Mouse (Mus musculus) lung, embryonic 15.5 days (tissue): ENCODE results near the gene Gm8122. TPM values are rescaled to one million over a fixed set of nuclear protein-coding genes. Genes with fewer than 3 reads are reported as not detected.
"Not testable (repeated sequence)": the region's sequence is repeated elsewhere in the genome, so short reads cannot be mapped to it uniquely, and the experiment has no call there.

Experiments
- ATAC-seq: fragments of 200-750 bp; cut with Nextera tagmentation; 2 replicates; pipeline ENCODE4 v1.8.0; 2017; ENCODE audit warnings: moderate number of reproducible peaks, borderline replicate concordance; ENCODE audit not compliant: low FRiP score, low TSS enrichment; ENCODE audit errors: extremely low read depth
- H3K27ac ChIP-seq: fragments of 300-500 bp; sonication (generic); 2 replicates; pipeline ENCODE4 v1.5.1; 2015; ENCODE audit warnings: moderate library complexity, mild to moderate bottlenecking, inconsistent platforms
- H3K27me3 ChIP-seq: fragments of 300-500 bp; sonication (generic); 2 replicates; pipeline ENCODE4 v1.6.1; 2015; ENCODE audit warnings: inconsistent platforms
- H3K36me3 ChIP-seq: fragments of 300-500 bp; sonication (generic); 2 replicates; pipeline ENCODE4 v1.6.1; 2015; ENCODE audit warnings: inconsistent platforms
- H3K4me1 ChIP-seq: fragments of 300-500 bp; sonication (generic); 2 replicates; pipeline ENCODE4 v1.6.1; 2015; ENCODE audit warnings: inconsistent platforms
- H3K4me2 ChIP-seq: fragments of 300-500 bp; sonication (generic); 2 replicates; pipeline ENCODE4 v1.6.1; 2015; ENCODE audit warnings: inconsistent platforms, mild to moderate bottlenecking, moderate library complexity
- H3K4me3 ChIP-seq: fragments of 300-500 bp; sonication (generic); 2 replicates; pipeline ENCODE4 v1.5.1; 2015; ENCODE audit warnings: mild to moderate bottlenecking, inconsistent platforms
- H3K9ac ChIP-seq: fragments of 300-500 bp; sonication (generic); 2 replicates; pipeline ENCODE4 v1.6.1; 2015; ENCODE audit warnings: inconsistent platforms
- H3K9me3 ChIP-seq: fragments of 300-500 bp; sonication (generic); 2 replicates; pipeline ENCODE4 v1.6.1; 2016; ENCODE audit warnings: inconsistent platforms
- WGBS: fragments of 180-500 bp; shearing (Covaris S2); methylation state at CpG from one replicate; pipeline ENCODE4 v1.1.7; 2015; 5-methylcytosine and 5-hydroxymethylcytosine counted together
- polyA plus RNA-seq: library from polyadenylated mRNA; unstranded; fragments of >200 nt; fragmentation: Nextera tagmentation; extraction: Ambion mirVana; gene quantifications from 2 replicates; pipeline ENCODE4 v1.2.1, GENCODE M21; 2015

The Gm8122 gene
- polyA plus RNA-seq, 1 experiment from 2014 or later, result not detected

DNA sequence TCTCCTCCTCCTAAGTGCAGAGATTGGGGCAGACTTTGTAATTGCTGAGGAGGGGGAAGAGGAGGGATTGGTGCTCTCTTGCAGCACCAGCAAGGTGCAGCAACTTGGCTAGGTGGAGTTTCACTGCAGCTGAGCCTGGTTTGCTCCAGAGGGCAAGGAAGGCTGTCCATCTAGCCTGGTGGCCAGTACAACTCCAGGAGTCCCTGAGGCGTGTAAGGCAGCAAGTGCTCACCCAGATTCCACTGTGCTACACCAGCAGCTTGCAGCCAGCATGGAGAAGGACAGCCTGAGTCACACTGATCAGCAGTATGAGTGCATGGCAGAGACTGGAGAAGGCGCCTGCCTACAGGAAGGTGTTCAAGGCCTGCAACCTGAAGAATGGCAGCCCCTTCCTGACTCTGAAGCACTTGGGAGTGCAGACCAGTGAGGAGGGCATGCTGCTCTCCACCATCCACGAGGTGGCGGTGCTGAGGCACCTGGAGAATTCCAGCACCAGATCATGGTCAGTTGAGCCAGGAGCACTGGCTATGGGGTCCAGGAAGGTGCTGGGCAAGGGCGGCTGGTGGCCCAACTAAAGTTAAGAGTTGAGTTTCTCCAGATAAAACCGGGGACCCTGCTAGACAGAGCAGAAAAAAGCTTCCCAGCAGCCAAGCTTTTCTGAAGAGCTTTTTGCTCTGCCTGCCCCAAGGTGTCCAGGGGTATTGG is 15.6 kb upstream of the Gm8122 start:
- 29% methylated on average over 6 of the region's 6 CpGs for WGBS
- H3K4me1 ChIP-seq, H3K4me3 ChIP-seq, H3K36me3 ChIP-seq, H3K9ac ChIP-seq, H3K27ac ChIP-seq, H3K4me2 ChIP-seq, H3K9me3 ChIP-seq, H3K27me3 ChIP-seq, ATAC-seq: not testable (repeated sequence)

DNA sequence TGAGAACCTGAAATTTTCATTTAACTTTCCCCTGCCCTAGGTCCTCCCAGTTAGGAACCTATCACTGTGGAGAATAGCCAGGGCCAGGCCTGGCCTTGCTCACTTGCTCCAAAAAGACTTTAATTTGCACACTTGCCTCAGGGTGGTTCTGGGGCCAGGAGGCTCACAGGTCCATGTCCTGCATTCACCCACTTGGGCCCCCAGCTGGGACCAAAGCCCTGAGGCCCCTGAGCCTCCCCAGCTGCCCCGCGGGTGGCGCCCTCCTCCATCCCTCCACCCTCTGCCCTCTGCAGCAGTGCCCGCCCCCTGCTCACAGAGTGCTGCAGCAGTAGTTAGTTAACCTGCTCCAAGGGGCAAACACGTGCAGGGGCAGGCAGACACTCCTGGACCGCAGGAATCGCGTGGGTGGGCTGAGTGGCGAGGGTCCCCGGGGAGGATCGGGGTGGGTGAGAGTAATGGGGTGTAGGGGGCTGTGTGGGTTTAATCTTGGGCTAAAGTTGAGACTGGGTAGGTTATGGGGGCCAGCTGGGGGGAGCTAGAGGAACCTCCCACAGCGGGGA is 14.6 kb upstream of the Gm8122 start:
- H3K9ac ChIP-seq, H3K36me3 ChIP-seq, ATAC-seq, H3K4me3 ChIP-seq, H3K4me2 ChIP-seq, H3K9me3 ChIP-seq, H3K27ac ChIP-seq, H3K4me1 ChIP-seq, H3K27me3 ChIP-seq: not testable (repeated sequence)
- 10% methylated on average over 11 of the region's 12 CpGs for WGBS

DNA sequence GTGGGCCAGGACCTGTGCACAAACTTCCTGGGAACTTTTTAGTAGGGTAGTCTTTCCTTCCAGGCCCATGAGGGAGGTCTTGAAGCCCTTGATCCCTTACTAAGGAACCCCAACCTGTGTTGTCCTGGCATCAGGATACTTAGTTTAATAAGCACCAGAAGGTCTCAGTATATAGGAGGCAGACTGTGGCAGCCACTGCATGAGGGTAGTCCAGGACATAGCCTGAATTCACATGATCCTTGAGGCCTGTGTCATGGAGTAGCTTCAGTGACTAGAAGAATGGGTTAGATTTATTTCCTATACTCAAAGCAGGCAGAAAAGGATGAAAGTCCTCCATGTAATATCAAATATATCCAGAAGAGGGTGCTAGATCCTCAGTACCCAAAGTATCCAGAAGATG is 2.7 kb upstream of the Gm8122 start:
- H3K36me3 ChIP-seq, H3K27me3 ChIP-seq, H3K9ac ChIP-seq, H3K4me3 ChIP-seq, H3K4me1 ChIP-seq, H3K27ac ChIP-seq, ATAC-seq, H3K4me2 ChIP-seq, H3K9me3 ChIP-seq: not testable (repeated sequence)

Other genes with a start within 250 kb of the Gm8122 start
- gene Gm8082, start 241.7 kb downstream of the Gm8122 start, polyA plus RNA-seq, result not detected in 2 replicates
- gene Gm10376, start 219.7 kb downstream of the Gm8122 start, polyA plus RNA-seq, result not detected in 2 replicates
- not detected in 2 replicates for gene Gm8094, start 158.7 kb downstream of the Gm8122 start, polyA plus RNA-seq
- gene Gm8104, start 134.7 kb downstream of the Gm8122 start, polyA plus RNA-seq, result not detected in 2 replicates
- 0.15 TPM in 1 of 2 replicates, not detected in the other for gene Gm7233, start 55.4 kb downstream of the Gm8122 start, polyA plus RNA-seq
- not detected in 2 replicates for gene Gm8126, start 23.3 kb upstream of the Gm8122 start, polyA plus RNA-seq
- not detected in 2 replicates for gene Gm9732, start 39.7 kb upstream of the Gm8122 start, polyA plus RNA-seq
- gene Gm8127, start 58.5 kb upstream of the Gm8122 start, polyA plus RNA-seq, result not detected in 2 replicates
- gene 1700001F09Rik, start 112.5 kb upstream of the Gm8122 start, polyA plus RNA-seq, result not detected in 2 replicates
- gene Gm8138, start 181.0 kb upstream of the Gm8122 start, polyA plus RNA-seq, result not detected in 2 replicates